Mouse (Mus musculus) E14TG2a.4 (cell line): Measurements from ENCODE around the gene Mien1.

ENCODE experiments used
- H3K27me3 ChIP-seq: 2 replicates; pipeline ENCODE4 v1.6.1; 2014; ENCODE audit warnings: low read length, control low read depth; ENCODE audit not compliant: insufficient read depth
- H3K36me3 ChIP-seq: 2 replicates; pipeline ENCODE4 v1.6.1; 2014; ENCODE audit warnings: low read length, control low read depth; ENCODE audit not compliant: insufficient read depth
- H3K4me1 ChIP-seq: replicated peaks from 2 replicates; pipeline ENCODE4 v1.6.1; 2014; ENCODE audit warnings: low read depth, low read length, control low read depth
- H3K4me3 ChIP-seq: replicated peaks from 2 replicates; pipeline ENCODE4 v1.5.1; 2014; ENCODE audit warnings: mild to moderate bottlenecking, low read length
- H3K9me3 ChIP-seq: 2 replicates; pipeline ENCODE4 v1.6.1; 2014; ENCODE audit warnings: low read length, control low read depth
- CTCF ChIP-seq: conservative IDR thresholded peaks from 2 replicates; pipeline ENCODE4 v1.5.1; 2014; ENCODE audit warnings: low read length
- NANOG ChIP-seq: IDR thresholded peaks from 2 replicates; pipeline ENCODE4 v1.6.1; 2014; ENCODE audit warnings: borderline replicate concordance, low read length, mixed read lengths
- POU5F1 ChIP-seq: IDR thresholded peaks from 2 replicates; pipeline ENCODE4 v1.6.1; 2014; ENCODE audit warnings: low read length, borderline replicate concordance

The Mien1 gene

GRCm38 (mm10) chr11:98392034-98392433 is 46.8 kb downstream of the Mien1 start:
- Histone ChIP-seq H3K9me3 (no peaks in the 10 kb centered on the region), H3K27me3 (peaks cover 28% of the 10 kb centered on the region)

DNA sequence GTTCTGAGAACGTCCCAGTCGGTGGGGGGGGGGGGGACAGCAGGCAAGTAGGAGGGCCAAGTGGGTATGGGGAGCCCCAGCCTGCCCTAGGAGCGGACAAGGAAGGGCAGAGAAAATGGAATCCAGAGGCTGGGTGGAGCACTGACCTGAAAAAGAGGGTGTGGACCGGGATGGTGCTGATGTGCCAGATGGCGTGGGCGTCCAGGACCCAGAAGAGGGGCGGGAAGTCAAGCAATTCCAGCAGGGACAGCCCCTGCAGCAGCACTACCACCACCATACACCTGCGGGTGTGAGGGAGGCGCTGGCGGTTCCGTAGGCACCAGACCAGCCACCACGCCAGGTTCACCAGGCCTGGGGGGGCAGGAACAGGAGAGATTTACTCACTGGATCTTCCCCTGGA is 48.6 kb downstream of the Mien1 start:
- no peaks in the 10 kb centered on the region for H3K36me3 ChIP-seq
- peaks cover 70% of the 10 kb centered on the region for H3K4me1 ChIP-seq
- H3K27me3 ChIP-seq, result peaks cover 47% of the 10 kb centered on the region
- no peak overlapping the region for H3K4me3 ChIP-seq
- TF ChIP-seq NANOG (no peak), POU5F1 (no peak), CTCF (no peak)
- H3K9me3 ChIP-seq, result no peaks in the 10 kb centered on the region

More at GRCm38 (mm10) chr11:98392034-98392433, 46.8 kb downstream of the Mien1 start:
- Histone ChIP-seq H3K4me3 (peak overlapping the region; percentile 26; the same call in 1 of the 2 replicates), H3K36me3 (no peaks in the 10 kb centered on the region), H3K4me1 (peaks cover 64% of the 10 kb centered on the region)
- no peak for TF ChIP-seq CTCF

GRCm38 (mm10) chr11:98389221-98389780 is 49.5 kb downstream of the Mien1 start:
- no peaks in the 10 kb centered on the region for H3K36me3 ChIP-seq
- peaks cover 55% of the 10 kb centered on the region for H3K27me3 ChIP-seq
- H3K9me3 ChIP-seq, result no peaks in the 10 kb centered on the region
- TF ChIP-seq CTCF, result peak; percentile 46
- TF ChIP-seq POU5F1, result no peak
- peaks cover 77% of the 10 kb centered on the region for H3K4me1 ChIP-seq
- H3K4me3 ChIP-seq, result no peak overlapping the region

GRCm38 (mm10) chr11:98388282-98388681 is 50.5 kb downstream of the Mien1 start:
- TF ChIP-seq POU5F1 (no peak), CTCF (no peak), NANOG (no peak)
- Histone ChIP-seq H3K4me1 (peaks cover 81% of the 10 kb centered on the region), H3K36me3 (no peaks in the 10 kb centered on the region), H3K9me3 (no peaks in the 10 kb centered on the region), H3K27me3 (peaks cover 66% of the 10 kb centered on the region), H3K4me3 (no peak overlapping the region)
